Mouse (Mus musculus) embryo, embryonic 9.5 days (tissue): ENCODE measurements at regions not wholly inside any gene's neighbourhood (a gene's known extent, or its start where the extent isn't known, plus 50 kb on each side); places are given as distances from the start of the nearest gene placed in this dataset.
A peak's percentile ranks its signal among the peaks of the same experiment; 100 is the strongest.

Experiments
- DNase-seq: peaks from one replicate; pipeline ENCODE4 v3.0.0-alpha.2; 2017; ENCODE audit errors: extremely low spot score

GRCm38 (mm10) chr1:89207306-89207705, 137.1 kb downstream of the Sh3bp4 start:
- DNase-seq, result no peak

GRCm38 (mm10) chr1:89211116-89211515, 140.9 kb downstream of the Sh3bp4 start:
- DNase-seq, result no peak

- no peak for DNase-seq
Measured at GRCm38 (mm10) chr1:89228426-89228825, 158.2 kb downstream of the Sh3bp4 start.

- no peak for DNase-seq
Measured at GRCm38 (mm10) chr1:89231756-89232155, 161.5 kb downstream of the Sh3bp4 start.

- no peak for DNase-seq
Measured at GRCm38 (mm10) chr1:89232391-89232790, 162.2 kb downstream of the Sh3bp4 start.

GRCm38 (mm10) chr1:89234895-89235294, 164.7 kb downstream of the Sh3bp4 start:
- DNase-seq, result no peak

GRCm38 (mm10) chr1:89235296-89235695, 165.1 kb downstream of the Sh3bp4 start:
- DNase-seq, result peak; percentile 69

- DNase-seq, result no peak
Measured at GRCm38 (mm10) chr1:89237696-89238095, 167.5 kb downstream of the Sh3bp4 start.

- no peak for DNase-seq
Measured at GRCm38 (mm10) chr1:89244598-89244997, 174.4 kb downstream of the Sh3bp4 start.

GRCm38 (mm10) chr1:89245202-89246003, 175.2 kb downstream of the Sh3bp4 start:
- no peak for DNase-seq

- DNase-seq, result no peak
Measured at GRCm38 (mm10) chr1:89251753-89252152, 181.5 kb downstream of the Sh3bp4 start.

GRCm38 (mm10) chr1:89252528-89252927, 182.3 kb downstream of the Sh3bp4 start:
- no peak for DNase-seq

GRCm38 (mm10) chr1:89257945-89258344, 187.7 kb downstream of the Sh3bp4 start:
- DNase-seq, result no peak

GRCm38 (mm10) chr1:89265771-89266170, 188.8 kb upstream of the Agap1 start:
- no peak for DNase-seq

- DNase-seq, result no peak
Measured at GRCm38 (mm10) chr1:89268806-89269205, 185.8 kb upstream of the Agap1 start.

GRCm38 (mm10) chr1:89271743-89272142, 182.9 kb upstream of the Agap1 start:
- DNase-seq, result no peak

GRCm38 (mm10) chr1:89273021-89273420, 181.6 kb upstream of the Agap1 start:
- no peak for DNase-seq

- DNase-seq, result no peak
Measured at GRCm38 (mm10) chr1:89273786-89274362, 180.7 kb upstream of the Agap1 start.

- DNase-seq, result no peak
Measured at GRCm38 (mm10) chr1:89279382-89279781, 175.2 kb upstream of the Agap1 start.

GRCm38 (mm10) chr1:89281107-89281655, 173.4 kb upstream of the Agap1 start:
- DNase-seq, result no peak

GRCm38 (mm10) chr1:89285041-89285440, 169.6 kb upstream of the Agap1 start:
- DNase-seq, result no peak

- DNase-seq, result no peak
Measured at GRCm38 (mm10) chr1:89287136-89287795, 167.3 kb upstream of the Agap1 start.

GRCm38 (mm10) chr1:89288001-89288400, 166.6 kb upstream of the Agap1 start:
- DNase-seq, result no peak
